Mouse (Mus musculus): ENCODE results near the gene Eri3. TPM values are rescaled to one million over a fixed set of nuclear protein-coding genes. Genes with fewer than 3 reads are reported as not detected.
A peak's percentile ranks its signal among the peaks of the same experiment; 100 is the strongest.

Gene Eri3
- polyA plus RNA-seq (2012; rRNA removed): 199 and 201 TPM in 2 replicates

GRCm38 (mm10) chr4:117550140-117550851 is at the start of gene Eri3:
Eri3 (plus strand) TSS chr4:117550365.
- TF ChIP-seq POLR2A (IDR thresholded peaks at IDR 0.05; ENCODE audit: extremely low read depth, insufficient read depth, low read length) (peak; percentile 75; the same call in 1 of the 2 replicates), CTCF (IDR thresholded peaks at IDR 0.05; ENCODE audit: extremely low read depth, insufficient read depth, low read length) (no peak)
- H3K4me3 ChIP-seq (ENCODE audit: insufficient read depth, low read length): peak within 1 kb of the TSS; percentile 46
- H3K4me1 ChIP-seq (ENCODE audit: control insufficient read depth, insufficient read depth, low read length): peaks cover 5% of the 10 kb centered on the region; the same call in 1 of the 2 replicates
- peak within 1 kb of the TSS; percentile 41; the same call in 1 of the 2 replicates for H3K27ac ChIP-seq (ENCODE audit: insufficient read depth, low read length)

GRCm38 (mm10) chr4:117518246-117518645 is 31.9 kb upstream of the Eri3 start:
- TF ChIP-seq POLR2A (IDR thresholded peaks at IDR 0.05; ENCODE audit: extremely low read depth, insufficient read depth, low read length): no peak
- TF ChIP-seq CTCF (IDR thresholded peaks at IDR 0.05; ENCODE audit: extremely low read depth, insufficient read depth, low read length): no peak
- no peaks in the 10 kb centered on the region for H3K4me1 ChIP-seq (ENCODE audit: control insufficient read depth, insufficient read depth, low read length)
- no peak overlapping the region for H3K27ac ChIP-seq (ENCODE audit: insufficient read depth, low read length)
- no peak overlapping the region for H3K4me3 ChIP-seq (ENCODE audit: insufficient read depth, low read length)

GRCm38 (mm10) chr4:117521350-117521749 is 28.8 kb upstream of the Eri3 start:
- Histone ChIP-seq H3K4me1 (ENCODE audit: control insufficient read depth, insufficient read depth, low read length) (no peaks in the 10 kb centered on the region), H3K4me3 (ENCODE audit: insufficient read depth, low read length) (no peak overlapping the region), H3K27ac (ENCODE audit: insufficient read depth, low read length) (no peak overlapping the region)
- TF ChIP-seq CTCF (IDR thresholded peaks at IDR 0.05; ENCODE audit: extremely low read depth, insufficient read depth, low read length) (no peak), POLR2A (IDR thresholded peaks at IDR 0.05; ENCODE audit: extremely low read depth, insufficient read depth, low read length) (no peak)

GRCm38 (mm10) chr4:117525990-117526389 is 24.2 kb upstream of the Eri3 start:
- TF ChIP-seq CTCF (IDR thresholded peaks at IDR 0.05; ENCODE audit: extremely low read depth, insufficient read depth, low read length): no peak
- TF ChIP-seq POLR2A (IDR thresholded peaks at IDR 0.05; ENCODE audit: extremely low read depth, insufficient read depth, low read length): no peak
- no peak overlapping the region for H3K27ac ChIP-seq (ENCODE audit: insufficient read depth, low read length)
- no peaks in the 10 kb centered on the region for H3K4me1 ChIP-seq (ENCODE audit: control insufficient read depth, insufficient read depth, low read length)
- H3K4me3 ChIP-seq (ENCODE audit: insufficient read depth, low read length): no peak overlapping the region

DNA sequence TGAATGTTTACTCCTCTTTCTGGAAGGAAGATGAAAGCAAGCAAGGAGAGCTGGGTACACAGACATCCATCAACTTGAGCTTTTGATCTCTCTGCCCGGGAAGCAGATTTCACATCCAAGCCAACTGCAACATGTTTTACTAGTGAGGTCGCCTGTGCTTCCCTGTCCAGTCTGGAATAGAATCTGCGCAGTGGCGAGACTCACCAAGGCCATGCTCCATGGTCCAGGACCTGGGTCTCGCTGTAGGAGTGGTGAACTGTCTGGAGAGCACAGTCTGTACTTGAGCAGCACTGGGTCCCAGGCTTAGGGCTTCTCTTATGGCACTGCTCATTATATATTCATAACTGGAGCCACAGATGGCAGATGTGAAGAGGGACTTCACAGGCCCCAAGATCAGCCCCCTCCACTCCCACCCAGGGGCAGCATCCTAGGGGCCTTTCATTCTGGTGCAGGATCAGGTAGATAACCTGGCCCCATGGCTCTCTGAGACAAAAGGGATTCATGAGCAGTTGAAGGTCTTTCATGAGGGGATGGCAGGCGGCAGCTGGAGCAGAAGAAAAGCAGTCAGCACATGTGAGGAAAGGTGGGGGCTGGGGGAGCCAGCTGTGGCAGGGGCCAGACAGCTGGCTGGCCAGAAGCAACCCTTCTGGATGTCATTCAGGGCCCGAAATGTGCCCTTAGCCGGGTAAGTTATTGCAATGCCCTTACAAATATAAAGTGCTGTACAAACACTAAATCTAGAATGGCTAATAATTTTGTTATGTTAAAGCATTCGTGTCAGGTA is 22.9 kb upstream of the Eri3 start:
- no peak overlapping the region for H3K4me3 ChIP-seq (ENCODE audit: insufficient read depth, low read length)
- no peak for TF ChIP-seq POLR2A (IDR thresholded peaks at IDR 0.05; ENCODE audit: extremely low read depth, insufficient read depth, low read length)
- TF ChIP-seq CTCF (IDR thresholded peaks at IDR 0.05; ENCODE audit: extremely low read depth, insufficient read depth, low read length): no peak
- no peaks in the 10 kb centered on the region for H3K4me1 ChIP-seq (ENCODE audit: control insufficient read depth, insufficient read depth, low read length)
- H3K27ac ChIP-seq (ENCODE audit: insufficient read depth, low read length): no peak overlapping the region

DNA sequence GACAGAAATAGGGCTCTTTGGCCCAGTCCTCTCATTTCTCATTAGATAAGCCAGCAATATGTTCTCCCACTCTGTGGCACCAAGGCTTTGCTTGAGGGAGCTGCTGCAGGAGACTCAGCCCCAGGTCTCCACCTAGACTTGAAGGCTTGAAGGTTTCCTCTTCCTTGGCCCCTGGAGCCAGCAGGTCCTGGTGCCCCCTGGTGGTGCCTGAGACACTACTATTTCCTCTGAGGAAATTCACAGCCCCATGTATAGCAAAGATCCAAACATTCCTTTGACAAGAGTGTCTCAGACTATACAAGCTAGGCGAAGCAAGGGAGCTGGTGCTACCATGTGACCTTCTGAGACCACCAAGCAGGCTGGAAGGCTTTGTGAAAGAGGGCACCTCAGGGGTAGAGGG is 22.2 kb upstream of the Eri3 start:
- Histone ChIP-seq H3K4me1 (ENCODE audit: control insufficient read depth, insufficient read depth, low read length) (no peaks in the 10 kb centered on the region), H3K4me3 (ENCODE audit: insufficient read depth, low read length) (no peak overlapping the region), H3K27ac (ENCODE audit: insufficient read depth, low read length) (no peak overlapping the region)
- TF ChIP-seq POLR2A (IDR thresholded peaks at IDR 0.05; ENCODE audit: extremely low read depth, insufficient read depth, low read length) (no peak), CTCF (IDR thresholded peaks at IDR 0.05; ENCODE audit: extremely low read depth, insufficient read depth, low read length) (peak; percentile 47)

GRCm38 (mm10) chr4:117529843-117530242 is 20.3 kb upstream of the Eri3 start:
- no peak overlapping the region for H3K27ac ChIP-seq (ENCODE audit: insufficient read depth, low read length)
- H3K4me1 ChIP-seq (ENCODE audit: control insufficient read depth, insufficient read depth, low read length): no peaks in the 10 kb centered on the region
- TF ChIP-seq CTCF (IDR thresholded peaks at IDR 0.05; ENCODE audit: extremely low read depth, insufficient read depth, low read length) (no peak), POLR2A (IDR thresholded peaks at IDR 0.05; ENCODE audit: extremely low read depth, insufficient read depth, low read length) (no peak)
- no peak overlapping the region for H3K4me3 ChIP-seq (ENCODE audit: insufficient read depth, low read length)

- Histone ChIP-seq H3K4me3 (ENCODE audit: insufficient read depth, low read length) (no peak overlapping the region), H3K27ac (ENCODE audit: insufficient read depth, low read length) (no peak overlapping the region), H3K4me1 (ENCODE audit: control insufficient read depth, insufficient read depth, low read length) (no peaks in the 10 kb centered on the region)
- TF ChIP-seq CTCF (IDR thresholded peaks at IDR 0.05; ENCODE audit: extremely low read depth, insufficient read depth, low read length) (no peak), POLR2A (IDR thresholded peaks at IDR 0.05; ENCODE audit: extremely low read depth, insufficient read depth, low read length) (no peak)
Measured at GRCm38 (mm10) chr4:117535496-117536200, 14.5 kb upstream of the Eri3 start.

- no peak overlapping the region for H3K4me3 ChIP-seq (ENCODE audit: insufficient read depth, low read length)
- TF ChIP-seq CTCF (IDR thresholded peaks at IDR 0.05; ENCODE audit: extremely low read depth, insufficient read depth, low read length): no peak
- TF ChIP-seq POLR2A (IDR thresholded peaks at IDR 0.05; ENCODE audit: extremely low read depth, insufficient read depth, low read length): no peak
- H3K4me1 ChIP-seq (ENCODE audit: control insufficient read depth, insufficient read depth, low read length): no peaks in the 10 kb centered on the region
- H3K27ac ChIP-seq (ENCODE audit: insufficient read depth, low read length): no peak overlapping the region
Measured at GRCm38 (mm10) chr4:117537002-117537401, 13.2 kb upstream of the Eri3 start.

All from cortical plate, adult 2 months (tissue).